Mouse (Mus musculus) cerebellum, adult 11-12 months (tissue): ENCODE results near the gene Trappc2l.
A peak's percentile ranks its signal among the peaks of the same experiment; 100 is the strongest.
"Not testable (repeated sequence)": the region's sequence is repeated elsewhere in the genome, so short reads cannot be mapped to it uniquely, and the experiment has no call there.

ENCODE experiments used
- DNase-seq: peaks from one replicate; pipeline ENCODE4 v3.0.0; 2022

Trappc2l gene

GRCm38 (mm10) chr8:122629388-122629787 is 17.9 kb downstream of the Trappc2l start:
- no peak for DNase-seq

- no peak for DNase-seq
These were observed 19.3 kb downstream of the Trappc2l start for GRCm38 (mm10) chr8:122630696-122631095.

GRCm38 (mm10) chr8:122632134-122632533 is 20.7 kb downstream of the Trappc2l start:
- not testable (repeated sequence) for DNase-seq

- no peak for DNase-seq
These were observed 21.8 kb downstream of the Trappc2l start for GRCm38 (mm10) chr8:122633205-122633604.

GRCm38 (mm10) chr8:122635878-122636802 is 24.7 kb downstream of the Trappc2l start:
- DNase-seq = no peak

GRCm38 (mm10) chr8:122636803-122637175 is 25.3 kb downstream of the Trappc2l start:
- DNase-seq = no peak

- DNase-seq = no peak
These were observed 25.8 kb downstream of the Trappc2l start for GRCm38 (mm10) chr8:122637230-122637629.

GRCm38 (mm10) chr8:122638601-122639000 is 27.2 kb downstream of the Trappc2l start:
- DNase-seq = peak; percentile 77

- peak; percentile 78 for DNase-seq
These were observed 28.2 kb downstream of the Trappc2l start for GRCm38 (mm10) chr8:122639521-122640248.

GRCm38 (mm10) chr8:122640825-122641224 is 29.4 kb downstream of the Trappc2l start:
- DNase-seq = no peak

GRCm38 (mm10) chr8:122641406-122641805 is 30.0 kb downstream of the Trappc2l start:
- DNase-seq = no peak

- no peak for DNase-seq
These were observed 30.6 kb downstream of the Trappc2l start for GRCm38 (mm10) chr8:122642071-122642470.

- DNase-seq = no peak
These were observed 32.9 kb downstream of the Trappc2l start for GRCm38 (mm10) chr8:122644175-122644954.

GRCm38 (mm10) chr8:122646337-122646736 is 34.9 kb downstream of the Trappc2l start:
- DNase-seq = no peak

- DNase-seq = no peak
These were observed 36.9 kb downstream of the Trappc2l start for GRCm38 (mm10) chr8:122648192-122648970.

- no peak for DNase-seq
These were observed 40.0 kb downstream of the Trappc2l start for GRCm38 (mm10) chr8:122651326-122651921.

- no peak for DNase-seq
These were observed 41.2 kb downstream of the Trappc2l start for GRCm38 (mm10) chr8:122652643-122653042.

- no peak for DNase-seq
These were observed 43.3 kb downstream of the Trappc2l start for GRCm38 (mm10) chr8:122654768-122655167.

- DNase-seq = no peak
These were observed 44.9 kb downstream of the Trappc2l start for GRCm38 (mm10) chr8:122656056-122656999.

GRCm38 (mm10) chr8:122658149-122658806 is 46.8 kb downstream of the Trappc2l start:
- no peak for DNase-seq
